Mouse (Mus musculus): ENCODE results near the gene Igflr1.

Gene Igflr1

DNA sequence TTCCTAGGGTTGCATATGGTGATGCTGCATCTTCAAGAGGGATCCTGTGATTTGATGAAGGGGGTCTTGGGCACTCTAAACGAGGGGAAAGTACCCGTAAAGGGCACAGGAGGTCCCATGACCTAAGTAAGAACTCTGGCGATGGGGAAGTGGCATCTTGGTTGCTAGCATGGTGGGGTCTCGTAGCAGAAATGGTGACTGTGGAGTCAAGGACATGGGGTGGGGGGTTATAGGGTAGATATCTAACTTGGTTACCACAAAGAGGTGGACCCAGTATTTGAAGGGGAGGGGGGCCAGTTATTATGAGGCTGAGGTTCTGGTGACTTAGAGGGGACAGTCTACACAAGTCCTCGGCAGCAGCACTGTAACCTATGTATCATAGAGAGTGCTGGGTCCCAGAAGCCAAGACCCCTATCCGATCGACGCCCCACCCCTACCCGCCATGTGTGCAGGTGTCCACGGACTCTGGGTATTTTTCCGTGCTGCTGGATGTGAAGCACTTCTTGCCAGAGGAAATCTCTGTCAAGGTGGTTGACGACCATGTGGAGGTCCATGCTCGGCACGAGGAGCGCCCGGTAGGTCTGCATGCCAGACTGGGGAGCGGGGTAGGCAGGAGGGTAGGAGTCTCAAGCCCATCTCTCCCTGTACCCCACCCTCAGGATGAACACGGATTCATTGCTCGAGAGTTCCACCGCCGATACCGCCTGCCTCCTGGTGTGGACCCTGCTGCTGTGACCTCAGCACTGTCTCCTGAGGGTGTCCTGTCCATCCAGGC is 11.2 kb upstream of the Igflr1 start:
- DNase-seq (ENCODE audit: inconsistent ontology term): no peak

DNA sequence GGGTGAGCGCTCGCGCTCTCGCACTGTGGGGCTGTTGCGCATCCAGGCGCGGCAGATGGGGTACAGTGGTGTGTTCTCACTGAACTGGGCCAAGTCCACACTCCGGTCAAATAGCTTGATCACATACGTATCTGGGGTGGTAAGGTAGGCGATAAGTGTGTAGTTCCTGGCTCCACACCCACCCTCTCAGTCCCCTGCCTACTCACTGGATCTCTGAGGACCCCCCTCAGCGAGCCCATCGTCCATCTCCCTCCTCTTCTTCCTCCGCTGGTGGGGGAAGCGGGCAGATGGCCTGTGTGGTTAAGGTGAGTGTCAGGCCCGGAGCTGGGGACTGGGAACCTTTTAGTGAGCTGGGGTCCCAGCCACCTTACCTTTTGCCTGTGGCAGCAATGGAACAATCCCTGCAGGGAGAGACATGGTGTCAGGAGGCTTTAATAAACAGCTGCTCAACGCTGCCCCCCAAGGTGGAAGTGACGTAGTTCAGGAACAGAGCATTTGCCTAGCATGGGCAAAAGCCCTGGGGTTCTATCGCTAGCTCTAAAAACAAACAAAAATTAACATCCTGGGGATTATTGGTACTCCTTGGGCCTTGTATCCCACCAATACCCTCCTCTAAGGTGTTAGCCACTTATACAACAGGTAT is 8.2 kb upstream of the Igflr1 start:
- no peak for DNase-seq (ENCODE audit: inconsistent ontology term)

DNA sequence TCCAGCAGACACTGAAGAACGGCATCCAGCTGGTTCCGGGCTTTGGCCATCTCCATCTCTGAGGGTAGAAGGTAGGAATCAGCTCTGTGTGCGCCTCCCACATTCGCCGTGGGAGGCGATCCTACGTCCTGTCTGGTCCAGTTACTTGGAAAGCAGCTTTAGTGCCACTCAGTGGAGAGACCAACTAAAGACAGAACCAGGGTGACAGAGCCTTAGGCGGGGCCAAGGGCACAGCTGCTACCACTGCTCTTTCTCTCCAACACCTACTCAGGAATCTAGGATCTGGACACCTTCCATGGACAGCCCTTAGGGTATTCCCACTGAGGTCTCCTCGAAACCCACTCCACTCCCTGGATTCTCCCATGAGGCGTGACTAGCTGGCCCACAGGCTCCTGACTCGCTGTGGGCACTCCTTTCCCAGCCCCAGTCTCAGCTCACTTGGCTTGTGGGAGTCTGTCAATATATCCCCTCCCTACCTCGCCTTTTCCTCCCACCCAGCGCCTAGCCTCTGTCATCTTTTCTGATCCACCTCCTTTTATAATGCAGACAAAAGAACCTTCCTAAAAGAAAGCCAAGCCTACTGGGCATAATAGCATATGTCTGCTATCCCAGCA is 7.2 kb upstream of the Igflr1 start:
- DNase-seq (ENCODE audit: inconsistent ontology term): no peak

DNA sequence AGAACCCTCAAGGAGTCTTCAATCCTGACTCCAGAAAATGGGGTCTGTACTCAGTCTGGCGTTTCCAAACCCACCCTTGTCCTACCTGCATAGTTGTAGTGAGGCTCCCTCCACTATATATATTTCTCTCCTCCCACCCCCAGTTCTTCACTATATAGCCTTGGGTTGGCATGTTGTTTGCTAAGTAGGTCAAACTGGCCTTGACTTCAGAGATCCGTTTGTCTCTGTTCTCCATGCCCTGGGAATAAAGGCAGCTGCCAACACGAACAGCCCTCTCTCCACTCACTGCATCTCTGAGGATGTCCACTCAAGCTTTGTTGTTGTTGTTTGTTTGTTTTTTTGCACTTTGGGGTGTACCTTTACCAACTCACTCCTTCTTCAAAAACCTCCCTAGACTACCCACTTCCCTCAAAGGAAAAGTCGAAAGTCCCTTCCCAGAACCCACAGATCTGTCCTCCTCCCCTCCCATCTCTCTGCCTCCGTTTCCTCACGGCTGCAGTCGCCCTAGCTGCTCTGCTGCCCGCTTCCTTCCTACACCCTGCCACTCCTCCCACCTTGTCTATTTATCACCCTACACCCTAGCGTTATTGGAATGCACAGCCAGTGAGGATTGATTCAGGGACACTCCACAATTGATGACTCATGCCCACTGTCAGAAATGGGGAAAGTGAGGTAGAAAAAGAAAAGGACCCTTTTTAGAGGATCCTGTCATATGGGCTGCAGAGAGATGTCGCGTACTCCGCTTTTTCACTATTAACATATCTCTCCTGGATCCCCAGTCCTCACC is 6.4 kb upstream of the Igflr1 start:
- no peak for DNase-seq (ENCODE audit: inconsistent ontology term)

DNA sequence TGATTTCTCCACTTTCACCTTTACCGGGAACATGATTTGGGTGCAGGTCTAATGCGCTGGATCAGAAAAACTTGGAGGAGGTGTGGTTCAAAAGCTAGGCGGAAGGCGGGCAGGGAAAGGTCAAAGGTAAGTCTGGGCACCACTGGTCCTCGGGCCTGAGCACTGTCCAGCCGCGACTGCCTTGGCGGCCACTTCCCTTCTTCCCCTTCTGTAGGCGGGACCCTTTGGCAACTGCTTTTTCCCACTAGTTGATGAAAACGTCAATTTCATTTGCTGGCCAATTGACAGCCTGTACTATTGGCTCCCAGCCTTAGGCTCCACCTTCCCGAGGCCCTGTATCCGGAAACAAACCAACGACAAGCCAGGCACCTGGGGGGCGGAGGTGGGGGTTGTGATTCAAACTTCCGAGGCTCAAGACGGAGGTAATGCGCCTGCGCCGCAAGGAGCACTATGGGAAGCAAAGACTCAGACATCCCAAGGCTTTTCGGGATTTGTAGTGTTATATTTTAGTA is 5.7 kb upstream of the Igflr1 start, which contains the start of gene Lin37:
Lin37 (minus strand) TSS at position 396 of the 512 bp plus-strand sequence.
- peak; percentile 99 for DNase-seq (ENCODE audit: inconsistent ontology term)

DNA sequence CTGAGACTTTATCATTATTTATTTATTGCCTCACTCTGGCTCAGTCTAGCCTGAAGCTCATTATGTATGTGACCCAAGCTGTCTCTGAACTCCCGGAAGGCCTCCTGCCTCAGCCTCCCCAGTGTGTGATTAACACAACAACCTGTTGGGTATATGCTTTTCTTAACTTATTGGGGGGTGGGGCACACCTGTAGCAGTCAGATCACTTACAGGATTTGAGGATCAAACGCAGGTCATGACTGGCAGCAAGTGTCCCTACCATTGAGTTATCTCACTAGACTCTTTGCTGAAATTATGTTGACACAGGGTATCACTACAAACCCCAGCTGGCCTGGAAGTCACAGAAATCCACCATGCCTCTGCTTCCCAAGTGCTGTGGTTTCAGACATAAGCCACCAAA is 4.9 kb upstream of the Igflr1 start:
- no peak for DNase-seq (ENCODE audit: inconsistent ontology term)

DNA sequence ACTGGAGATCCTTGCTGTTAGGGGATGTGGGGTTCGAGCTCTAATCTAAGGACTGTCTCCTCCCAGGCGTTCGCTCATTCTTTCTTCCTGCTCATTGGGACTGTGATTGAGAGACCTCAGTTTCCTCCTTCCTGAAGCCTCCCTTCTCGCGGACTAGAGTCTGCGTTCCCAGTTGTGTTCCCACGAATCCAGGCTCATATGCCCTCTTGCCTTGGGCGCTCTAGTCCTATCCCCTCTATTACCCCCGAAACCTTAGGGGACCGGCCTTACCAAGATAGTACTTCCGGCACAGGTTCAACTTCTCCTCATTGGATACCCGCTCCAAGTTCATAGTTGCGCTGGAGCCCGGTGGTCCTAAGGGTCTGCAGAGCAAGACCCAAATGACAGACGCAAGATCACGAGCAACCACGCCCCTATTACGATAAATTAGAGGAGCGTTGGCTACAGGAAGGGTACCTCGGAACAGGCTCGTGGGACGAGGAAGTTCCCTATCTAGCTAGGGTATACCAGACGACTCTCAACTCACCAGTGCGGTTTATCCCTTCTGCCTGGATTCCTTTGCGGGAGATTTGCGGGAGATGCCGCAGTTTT is 2.6 kb upstream of the Igflr1 start:
- no peak for DNase-seq (ENCODE audit: inconsistent ontology term)

DNA sequence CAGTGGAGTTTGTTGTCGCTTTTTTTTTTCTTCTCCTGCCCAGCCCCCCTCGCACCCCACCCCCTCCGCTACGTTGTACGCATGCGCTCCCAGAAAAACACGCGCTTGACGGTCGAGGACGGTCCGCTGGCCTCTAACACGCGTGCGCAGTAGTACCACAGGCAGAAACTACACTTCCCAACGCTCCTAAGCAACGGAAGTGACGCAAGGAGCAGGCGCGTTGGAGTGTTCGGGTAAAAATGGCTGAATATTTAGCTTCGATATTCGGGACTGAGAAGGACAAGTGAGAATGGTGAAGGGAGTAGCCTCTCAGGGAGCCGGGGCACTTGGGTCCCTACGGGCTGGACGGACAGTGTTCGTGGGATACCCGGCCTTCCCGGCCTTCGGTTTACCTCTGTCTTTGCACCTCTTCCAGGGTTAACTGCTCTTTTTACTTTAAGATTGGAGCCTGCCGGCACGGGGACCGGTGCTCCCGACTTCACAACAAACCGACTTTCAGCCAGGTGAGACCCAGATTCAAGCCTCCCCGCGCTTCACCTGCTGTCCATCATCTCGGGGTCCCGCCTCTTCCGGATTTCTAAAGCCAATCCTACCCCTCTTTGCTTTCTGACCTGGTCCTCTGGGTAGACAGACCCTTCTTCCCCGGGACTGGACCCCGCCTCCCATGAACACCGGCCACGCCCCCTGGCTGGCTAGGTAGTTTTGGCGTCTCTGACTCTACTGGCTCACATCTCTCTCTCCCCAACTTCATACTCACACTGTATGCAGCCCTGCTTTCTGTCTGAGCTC is 1.9 kb upstream of the Igflr1 start, which contains the start of the genes U2af1l4, Gm49396 and Psenen:
U2af1l4 (plus strand) TSS at position 185 of the 789 bp plus-strand sequence.
Gm49396 (plus strand) TSS at position 228 of the 789 bp plus-strand sequence.
Psenen (minus strand) TSS at position 511 of the 789 bp plus-strand sequence.
- DNase-seq (ENCODE audit: inconsistent ontology term): peak; percentile 94

DNA sequence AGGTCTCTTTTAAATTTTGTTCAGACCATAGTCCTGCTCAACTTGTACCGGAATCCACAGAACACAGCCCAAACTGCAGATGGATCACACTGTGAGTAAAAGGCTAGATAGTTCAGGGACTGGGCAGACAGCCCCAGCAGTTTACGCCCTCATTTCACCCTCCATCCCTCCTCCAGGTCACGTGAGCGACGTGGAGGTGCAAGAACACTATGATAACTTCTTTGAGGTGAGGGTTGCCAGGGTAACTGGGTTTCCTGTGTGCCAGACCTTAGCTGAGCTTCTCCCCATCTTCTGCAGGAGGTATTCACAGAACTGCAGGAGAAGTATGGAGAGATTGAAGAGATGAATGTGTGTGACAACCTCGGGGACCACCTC is 1.3 kb upstream of the Igflr1 start:
- no peak for DNase-seq (ENCODE audit: inconsistent ontology term)

DNA sequence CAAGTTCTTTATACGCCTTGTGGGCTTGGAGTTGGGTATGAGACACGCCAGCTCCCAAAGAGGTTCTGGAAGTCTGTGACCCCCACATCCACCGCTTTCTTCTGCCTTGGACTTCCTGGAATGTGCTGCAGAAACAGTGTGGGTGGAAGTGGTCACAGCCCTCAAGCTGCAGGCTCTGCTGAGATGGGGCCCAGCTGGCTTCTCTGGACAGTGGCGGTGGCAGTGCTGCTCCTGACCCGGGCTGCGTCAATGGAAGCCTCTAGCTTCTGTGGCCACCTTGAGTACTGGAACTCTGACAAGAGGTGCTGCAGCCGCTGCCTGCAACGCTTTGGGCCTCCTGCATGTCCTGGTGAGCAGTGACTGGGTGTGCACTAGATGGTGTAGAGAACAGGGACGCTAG is 806 bp downstream of the Igflr1 start:
- no peak for DNase-seq (ENCODE audit: inconsistent ontology term)

DNA sequence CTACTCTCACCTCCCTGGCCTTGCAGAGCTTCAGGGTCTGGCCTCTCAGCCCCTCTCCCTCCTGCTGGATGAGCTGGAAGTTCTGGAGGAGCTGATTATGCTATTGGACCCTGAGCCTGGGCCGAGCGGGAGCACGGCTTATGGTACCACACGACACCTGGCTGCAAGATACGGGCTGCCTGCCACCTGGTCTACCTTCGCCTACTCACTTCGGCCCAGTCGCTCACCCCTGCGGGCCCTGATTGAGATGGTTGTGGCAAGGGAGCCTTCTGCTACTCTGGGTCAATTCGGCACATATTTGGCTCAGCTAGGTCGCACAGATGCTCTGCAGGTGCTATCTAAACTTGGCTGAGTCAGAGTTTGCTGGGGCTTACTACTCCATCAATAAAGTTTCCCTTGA is 2.3 kb downstream of the Igflr1 start:
- DNase-seq (ENCODE audit: inconsistent ontology term): no peak

DNA sequence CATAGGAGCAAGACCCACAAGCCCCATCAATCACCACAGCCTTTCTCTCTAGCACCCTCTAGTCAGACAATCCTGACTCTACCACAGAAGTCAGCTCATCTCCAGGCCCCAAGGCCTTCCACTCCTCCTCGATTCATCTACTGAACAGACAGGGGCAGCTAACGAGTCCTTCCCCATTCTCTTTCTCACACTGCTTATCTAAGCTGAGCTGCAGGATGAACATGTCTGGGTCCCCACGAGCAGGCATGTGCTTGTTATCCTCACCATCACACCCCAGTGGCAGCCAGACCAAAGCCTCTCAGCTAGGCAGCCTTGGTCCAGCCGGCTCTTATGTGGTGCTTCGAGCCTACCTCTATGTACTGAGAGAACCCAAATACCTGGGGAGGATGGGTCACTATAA is 7.2 kb downstream of the Igflr1 start:
- DNase-seq (ENCODE audit: inconsistent ontology term): no peak

DNA sequence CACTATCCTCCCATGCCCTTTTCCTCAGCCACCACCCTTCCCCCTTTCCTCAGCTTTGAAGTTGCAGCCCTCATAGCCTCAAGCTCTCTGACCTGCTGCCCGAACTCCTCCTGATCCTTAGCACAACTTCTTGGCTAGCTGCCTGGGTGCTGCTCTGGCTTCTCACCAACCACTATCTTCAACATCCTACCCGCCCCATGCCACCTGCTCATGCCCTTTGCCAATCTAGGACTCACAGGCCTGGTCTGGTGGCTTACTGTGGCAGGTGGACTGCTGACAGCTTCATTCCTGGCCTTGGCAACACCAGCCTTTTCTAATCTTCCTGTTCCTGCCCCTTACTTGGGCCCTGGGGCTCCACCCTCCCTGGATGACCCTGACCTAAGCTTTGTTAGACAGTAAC is 7.7 kb downstream of the Igflr1 start:
- no peak for DNase-seq (ENCODE audit: inconsistent ontology term)

DNA sequence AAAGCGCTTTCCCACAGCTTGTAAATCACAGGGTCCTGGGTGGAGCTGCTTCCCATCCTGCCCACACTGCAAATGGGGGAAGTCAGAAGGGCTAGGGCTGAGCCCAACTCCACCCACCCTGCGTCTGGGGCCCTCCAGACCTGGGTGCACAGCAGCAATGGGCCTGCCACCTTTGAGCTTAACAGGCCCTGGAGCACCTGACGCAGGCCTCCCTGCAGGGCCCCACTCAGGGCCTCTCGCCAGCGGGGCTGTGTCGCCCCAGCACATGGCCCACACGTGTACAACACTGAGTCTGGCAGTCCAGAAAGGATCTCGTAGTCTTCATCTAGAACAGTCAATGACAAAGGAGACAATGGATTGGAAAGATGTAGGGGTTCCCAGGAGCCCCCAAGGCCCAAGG is 14.7 kb downstream of the Igflr1 start:
- no peak for DNase-seq (ENCODE audit: inconsistent ontology term)

DNA sequence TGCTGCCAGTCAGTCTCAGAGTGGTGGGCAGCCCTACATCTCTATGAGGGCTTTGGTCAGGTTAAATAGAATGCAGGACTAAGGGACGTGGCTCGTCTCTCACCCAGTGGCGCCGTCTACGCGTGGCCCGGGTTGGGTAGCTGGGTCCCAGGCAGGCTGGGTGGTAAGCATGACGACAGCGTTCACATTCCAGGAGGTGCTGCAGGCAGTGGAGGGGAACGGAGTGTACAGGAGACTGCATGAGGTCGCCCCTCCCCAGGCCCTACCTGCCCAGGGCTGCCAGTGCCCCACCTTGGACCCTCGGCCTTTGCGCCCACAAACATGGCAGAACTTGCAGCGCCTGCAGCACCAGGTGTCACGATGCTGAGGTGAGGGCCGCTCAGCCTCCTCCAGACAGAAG is 16.3 kb downstream of the Igflr1 start:
- DNase-seq (ENCODE audit: inconsistent ontology term): no peak

DNA sequence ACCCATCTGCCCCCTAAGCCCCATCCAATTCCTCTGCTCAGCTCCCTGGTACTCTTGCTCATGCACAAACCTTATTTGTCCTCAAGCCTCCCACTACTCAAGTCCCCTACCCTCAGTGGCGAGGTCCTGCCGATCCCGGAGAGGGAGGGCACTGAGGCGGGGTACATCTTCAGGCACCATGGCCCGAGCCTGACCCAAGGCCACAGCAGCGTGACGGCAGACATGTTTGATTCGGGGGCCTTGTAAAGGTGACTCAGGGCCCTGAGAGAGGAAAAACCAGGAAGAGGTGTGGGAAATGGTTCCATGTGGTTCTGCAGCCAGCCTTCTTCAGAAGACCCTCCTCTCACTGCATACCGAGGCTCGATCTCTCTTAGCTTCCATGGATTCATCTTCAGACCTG is 19.1 kb downstream of the Igflr1 start:
- no peak for DNase-seq (ENCODE audit: inconsistent ontology term)

DNA sequence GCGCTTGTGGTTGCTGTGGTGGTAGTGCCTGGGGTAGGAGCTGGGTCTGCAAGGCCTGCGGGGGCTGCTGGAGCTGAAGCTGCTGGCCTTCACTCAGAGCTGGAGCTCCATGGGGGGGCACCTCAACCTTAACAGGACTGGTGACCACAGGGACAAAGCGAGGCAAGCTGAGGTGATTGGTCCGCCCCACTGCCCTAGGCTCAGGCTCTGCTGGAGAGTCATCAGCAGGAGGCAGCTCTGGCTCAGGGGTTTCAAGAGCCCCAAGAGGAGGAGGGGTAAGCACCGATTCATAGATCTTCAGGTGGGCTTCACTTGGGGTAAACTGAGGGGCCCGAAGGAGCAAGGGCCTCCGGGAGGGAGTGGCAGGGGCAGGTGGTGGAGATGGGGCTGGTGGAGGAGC is 19.9 kb downstream of the Igflr1 start:
- no peak for DNase-seq (ENCODE audit: inconsistent ontology term)

DNA sequence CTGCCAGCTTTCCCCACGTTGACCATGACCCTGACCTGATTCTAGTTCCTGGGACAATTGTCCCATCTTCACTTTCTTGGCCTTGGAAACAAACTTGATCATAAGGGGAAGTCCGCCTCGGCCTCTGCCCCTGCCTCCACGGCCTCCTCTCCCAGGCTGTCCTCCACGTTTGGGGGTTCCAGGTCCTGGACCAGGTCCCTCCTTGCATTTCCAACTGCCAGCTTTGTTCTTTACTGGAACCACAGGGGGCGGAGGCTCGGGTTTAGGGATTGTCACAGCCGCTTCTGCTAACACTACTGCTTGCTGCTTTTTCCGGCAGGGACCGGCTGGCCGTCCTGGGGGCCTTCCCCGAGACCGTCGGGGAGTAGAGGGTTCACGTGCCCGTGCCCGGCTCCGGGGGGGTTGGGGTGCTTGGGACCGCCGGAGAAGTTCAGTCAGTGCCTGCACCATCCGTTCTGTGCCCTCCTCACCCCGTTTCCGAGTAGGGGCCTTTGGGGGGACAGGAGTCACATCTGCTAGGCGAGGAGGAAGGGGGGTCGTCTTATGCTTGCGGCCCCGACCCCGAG is 21.3 kb downstream of the Igflr1 start:
- DNase-seq (ENCODE audit: inconsistent ontology term): no peak

DNA sequence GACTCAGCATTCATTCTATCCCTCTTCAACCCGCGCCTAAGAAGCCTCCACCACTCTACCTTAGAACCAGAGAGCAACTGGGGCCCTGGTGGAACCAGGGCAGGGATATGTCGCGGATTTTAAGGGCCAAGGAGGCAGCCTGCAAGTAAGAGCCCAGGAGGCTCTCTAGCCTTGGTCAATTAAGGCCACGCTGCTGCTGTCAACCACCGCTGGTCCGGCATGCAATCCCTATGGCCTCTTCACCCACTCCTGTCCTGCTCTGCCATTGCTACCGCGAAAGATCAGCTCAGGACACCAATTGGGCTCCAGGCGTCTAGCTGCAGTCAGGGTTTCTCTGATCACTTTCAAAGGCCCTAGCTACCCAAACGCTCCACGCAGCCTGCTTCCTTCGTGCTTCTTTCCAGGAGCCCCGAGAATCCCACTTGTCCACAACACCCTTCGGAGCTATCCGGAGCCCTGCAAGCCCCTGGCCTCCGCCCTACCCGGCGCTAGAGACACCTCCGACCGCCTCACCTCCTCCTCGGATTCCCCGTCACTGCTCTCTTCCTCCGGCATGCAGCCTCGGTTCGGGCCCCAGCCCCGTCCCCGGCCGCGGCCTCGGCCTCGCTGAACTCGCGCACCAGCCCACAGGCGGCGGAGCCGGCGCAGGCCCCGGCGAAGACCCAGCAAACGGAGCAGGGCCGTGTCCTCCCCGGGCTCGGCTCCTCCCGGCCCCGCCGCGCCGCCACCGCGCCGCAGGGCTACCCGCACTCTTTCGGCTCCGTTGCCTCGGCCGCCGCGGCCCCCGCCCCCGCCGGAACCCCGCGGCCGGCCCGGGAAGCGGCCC is 22.8 kb downstream of the Igflr1 start:
- peak; percentile 61 for DNase-seq (ENCODE audit: inconsistent ontology term)
